Mouse (Mus musculus) left cerebral cortex, postnatal 10 days (tissue): ENCODE measurements around the gene Sema4c. TPM values are rescaled to one million over a fixed set of nuclear protein-coding genes. Genes with fewer than 3 reads are reported as not detected.

Experiments
- DNase-seq, 2 experiments: peaks; one replicate each; pipeline ENCODE4 v3.0.0; 2021 to 2022; ENCODE audit warnings: low spot score in 2 of 2, mixed read lengths in 1 of 2; ENCODE audit errors: extremely low spot score in 1 of 2
- intact Hi-C: fragments of 180-260 bp; cut with DNase I; formaldehyde crosslinking; loops from one replicate; pipeline ENCODE4 v1.15.1; 2025
- total RNA-seq, 2 experiments: library from RNA; stranded (reverse); gene quantifications; 2 replicates each; pipeline ENCODE4 v1.2.3; 2021

The Sema4c gene
- total RNA-seq = 10 to 100 TPM; 20.9 to 27.4 TPM

DNA sequence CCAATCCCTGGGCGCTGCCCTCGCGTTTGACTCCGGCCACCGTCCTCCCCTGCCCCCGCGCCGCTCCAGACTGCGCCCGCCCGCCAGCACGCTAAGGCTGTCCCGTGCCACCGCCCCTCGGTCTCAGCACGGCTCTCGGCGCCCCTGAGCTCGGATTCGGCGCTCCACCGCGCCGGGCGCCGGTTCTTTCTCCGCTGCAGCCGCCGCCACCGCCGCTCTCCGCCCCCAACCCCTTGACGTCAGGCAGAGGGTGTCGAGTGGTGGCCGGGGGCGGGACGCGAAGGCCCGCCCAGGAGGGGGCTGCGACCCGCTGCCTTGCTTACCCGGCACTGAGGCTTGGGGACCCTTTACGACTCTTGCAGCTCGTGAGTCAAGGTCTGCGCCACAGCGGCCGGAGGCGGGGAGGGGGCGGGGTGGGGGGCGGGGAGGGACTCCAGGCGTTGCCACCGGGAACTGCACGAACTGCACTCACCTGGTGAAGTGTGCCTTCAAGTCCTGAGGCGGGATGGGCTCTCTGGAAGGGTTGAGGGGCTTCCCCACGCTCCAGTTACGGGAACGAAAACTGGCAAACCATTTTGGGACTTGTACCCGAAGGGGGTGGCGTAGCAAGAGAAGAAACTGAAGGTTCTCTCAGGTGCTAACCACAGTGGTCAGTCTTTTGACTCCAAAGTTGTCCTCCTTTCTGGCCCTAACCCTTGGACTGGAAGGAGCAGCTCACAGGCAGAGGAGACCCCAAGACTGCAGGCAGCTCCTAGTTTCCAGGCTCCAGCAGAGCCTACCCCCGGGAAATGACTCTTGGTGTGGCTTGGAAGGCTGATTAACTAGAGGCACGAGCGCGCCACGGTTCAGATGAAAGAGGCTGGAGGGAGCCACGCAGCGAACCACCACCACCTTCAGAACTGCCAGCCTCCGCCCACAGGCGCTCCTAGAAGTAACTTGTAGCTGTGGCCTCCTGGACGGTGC is at the start of gene Sema4c:
Gene Sema4c (minus strand): TSS at position 319 of the 963 bp plus-strand sequence.
- intact Hi-C loops = loop anchor here (5.0 kb wide), 2 partner anchors 59 to 79 kb away; no protein-coding TSS in a partner anchor
- peak; percentile 62 to 90 for DNase-seq

DNA sequence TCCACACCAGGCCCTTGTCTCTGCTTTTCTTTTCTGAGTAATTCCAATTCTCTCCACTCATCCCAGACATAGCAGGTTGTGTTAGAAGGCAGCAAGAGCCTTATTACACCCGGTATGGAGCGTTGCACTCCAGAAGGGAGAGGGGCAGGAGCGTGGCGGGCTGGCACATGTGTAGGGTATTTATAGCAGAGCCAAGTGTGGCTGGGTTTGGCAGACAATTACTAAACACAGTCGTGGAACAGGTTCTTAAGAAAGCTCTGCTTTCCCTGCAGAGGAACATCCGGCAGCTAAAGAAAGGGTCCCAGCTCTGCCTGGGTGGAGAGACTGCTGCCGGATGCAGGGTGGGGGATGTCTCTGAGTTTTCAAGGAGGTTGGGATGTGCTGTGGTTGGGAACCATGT is 48.8 kb upstream of the Sema4c start:
- peak; percentile 63 to 66 for DNase-seq
- intact Hi-C loops = no loop called here

GRCm38 (mm10) chr1:36604254-36605156 is 46.4 kb upstream of the Sema4c start:
- no peak for DNase-seq
- intact Hi-C loops = no loop called here

DNA sequence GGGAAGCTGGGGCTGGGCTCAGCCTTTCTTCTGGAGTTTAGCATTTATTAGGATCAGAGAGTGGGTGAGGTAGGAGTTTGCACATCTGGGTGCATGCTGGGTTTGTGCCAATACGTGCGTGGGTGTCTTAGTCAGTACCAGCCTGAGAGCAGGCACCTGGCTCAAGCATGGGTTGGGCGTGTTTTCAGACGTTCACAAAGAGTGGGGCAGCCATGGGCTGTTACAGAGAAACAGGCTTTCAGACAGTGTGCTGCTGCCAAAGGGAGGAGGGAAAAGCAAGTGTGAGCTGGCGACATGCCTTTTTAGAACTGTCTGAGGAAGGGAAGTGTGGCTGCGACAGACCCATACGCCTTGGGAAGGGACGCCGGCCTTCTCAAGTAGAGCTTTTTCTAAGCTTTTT is 45.2 kb upstream of the Sema4c start:
- intact Hi-C loops = no loop called here

GRCm38 (mm10) chr1:36602271-36602670 is 44.1 kb upstream of the Sema4c start:
- intact Hi-C loops = no loop called here
- DNase-seq = no peak

More for the DNA sequence above, 45.2 kb upstream of the Sema4c start:
- peak; percentile 68 to 79 for DNase-seq

DNA sequence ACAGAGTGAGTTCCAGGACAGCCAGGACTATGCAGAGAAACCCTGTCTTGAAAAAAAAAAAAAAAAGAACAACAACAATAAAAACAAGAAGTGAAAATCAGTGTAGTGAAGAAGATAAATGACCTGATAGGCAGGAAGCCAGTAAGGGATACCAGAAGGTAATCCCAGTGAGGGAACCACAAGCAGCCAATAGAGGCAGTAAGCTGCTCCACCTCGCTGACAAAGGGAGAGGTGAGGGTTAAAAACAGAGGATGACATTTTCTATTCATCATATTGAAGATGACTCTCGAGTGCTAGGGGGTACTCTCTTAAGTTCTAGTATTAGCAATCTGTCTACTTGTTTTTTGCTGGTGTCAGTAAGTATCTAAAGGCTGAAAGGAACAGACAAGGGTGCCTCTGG is 40.3 kb upstream of the Sema4c start:
- no peak for DNase-seq
- intact Hi-C loops = no loop called here

DNA sequence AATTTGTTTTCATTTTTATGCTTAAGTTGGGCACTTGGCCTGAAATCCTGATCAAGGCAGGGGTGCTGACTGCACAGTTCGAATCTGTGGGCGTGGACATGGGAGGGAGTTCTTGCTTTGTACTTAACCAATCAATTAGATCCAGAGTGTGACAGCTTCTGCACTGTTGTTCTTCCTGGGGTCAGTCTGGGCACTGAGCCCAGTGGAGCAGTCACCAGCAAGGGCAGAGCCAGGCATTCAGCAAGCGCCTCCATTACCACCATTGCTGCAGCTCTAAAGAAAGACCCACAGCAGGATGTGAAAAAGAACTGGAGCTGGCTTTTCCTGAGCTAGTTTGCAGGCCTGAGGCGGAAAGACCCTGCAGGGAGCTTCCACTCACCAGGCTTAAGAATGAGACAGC is 38.0 kb upstream of the Sema4c start:
- intact Hi-C loops = no loop called here
- peak in 1 of 2 experiments; percentile 82 for DNase-seq

DNA sequence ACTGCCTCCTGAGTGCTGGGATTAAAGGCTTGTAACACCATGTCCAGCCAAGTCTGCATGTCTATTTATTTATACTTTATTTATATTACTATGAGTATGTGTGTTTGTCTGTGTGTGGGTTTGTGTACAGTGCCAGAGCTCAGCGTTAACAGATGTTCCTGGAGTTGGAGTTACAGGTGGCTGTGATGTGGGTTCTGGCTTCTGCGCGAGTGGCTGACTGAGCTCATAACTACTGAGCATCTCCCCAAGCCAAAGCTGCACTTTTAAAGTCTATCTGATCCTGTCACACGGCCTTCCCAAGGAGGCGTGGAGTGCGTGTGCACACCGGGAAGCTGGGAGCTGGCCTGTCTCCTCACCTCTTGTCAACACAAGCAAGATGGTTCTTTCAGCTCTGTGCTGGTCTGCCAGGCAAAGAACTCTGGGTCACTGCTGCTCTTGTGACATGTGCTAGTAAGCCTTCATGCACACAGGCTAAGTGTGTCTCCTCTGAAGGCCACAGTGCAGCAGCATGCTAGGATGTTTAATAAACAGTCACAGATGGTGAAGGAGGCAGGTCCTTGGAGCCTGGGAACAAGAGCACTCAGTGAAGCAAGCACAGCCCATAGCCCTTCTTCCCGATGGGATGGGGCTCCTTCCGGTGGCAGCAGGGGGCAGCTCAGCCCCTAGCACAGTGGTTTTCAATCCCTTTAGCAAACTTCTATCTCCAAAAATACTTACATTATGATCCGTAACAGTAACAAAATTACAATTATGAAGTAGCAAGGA is 37.2 kb upstream of the Sema4c start:
- intact Hi-C loops = no loop called here

DNA sequence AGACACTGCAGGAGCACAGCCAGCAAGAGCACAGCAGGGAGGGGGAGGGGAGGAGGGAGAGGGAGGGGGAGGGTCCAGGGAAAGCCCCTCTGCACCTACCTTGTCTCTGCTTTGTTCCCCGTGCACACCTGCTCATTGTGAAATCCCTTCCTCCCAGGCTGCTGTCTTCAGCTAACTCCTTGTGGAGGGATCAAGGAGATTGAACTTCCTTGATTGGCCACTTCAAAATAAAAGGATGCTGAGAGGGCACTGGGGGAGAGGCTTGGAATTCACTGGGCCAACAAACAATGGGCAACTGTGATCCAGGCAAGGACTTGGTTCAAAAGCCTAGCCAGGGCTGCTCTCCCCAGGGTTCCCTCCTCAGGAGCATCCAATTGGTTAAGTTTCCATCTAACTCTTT is 35.0 kb upstream of the Sema4c start:
- intact Hi-C loops = no loop called here
- DNase-seq = no peak

More for the DNA sequence above, 37.2 kb upstream of the Sema4c start:
- DNase-seq = peak in 1 of 2 experiments; percentile 48

- intact Hi-C loops = no loop called here
- no peak for DNase-seq
Measured at GRCm38 (mm10) chr1:36591408-36591807, 33.3 kb upstream of the Sema4c start.

GRCm38 (mm10) chr1:36590664-36591063 is 32.5 kb upstream of the Sema4c start:
- peak in 1 of 2 experiments; percentile 27 for DNase-seq
- intact Hi-C loops = no loop called here

DNA sequence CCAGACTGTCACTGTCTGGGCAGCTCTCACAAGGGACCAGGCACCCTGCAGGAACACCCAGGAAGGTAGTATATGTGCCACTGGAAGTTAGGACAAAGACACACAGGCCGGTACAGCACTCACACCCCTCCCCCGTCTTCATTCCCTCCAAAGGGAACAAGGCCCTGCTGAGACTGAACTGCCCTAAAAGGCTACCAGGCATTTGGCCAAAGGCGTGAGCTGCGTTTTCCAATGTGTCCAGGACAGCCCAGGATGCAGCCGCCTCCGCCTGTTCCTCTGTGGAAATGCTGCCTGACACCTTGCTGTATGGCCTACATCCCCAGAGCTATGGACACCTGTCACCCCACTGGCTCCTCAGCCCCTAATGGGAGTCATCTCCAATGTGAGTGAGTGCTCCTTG is 31.3 kb upstream of the Sema4c start:
- intact Hi-C loops = no loop called here
- DNase-seq = peak in 1 of 2 experiments; percentile 85

- intact Hi-C loops = no loop called here
- DNase-seq = peak in 1 of 2 experiments; percentile 68
Measured at GRCm38 (mm10) chr1:36588476-36589450, 30.6 kb upstream of the Sema4c start.

- intact Hi-C loops = no loop called here
- no peak for DNase-seq
Measured at GRCm38 (mm10) chr1:36587860-36588259, 29.7 kb upstream of the Sema4c start.

DNA sequence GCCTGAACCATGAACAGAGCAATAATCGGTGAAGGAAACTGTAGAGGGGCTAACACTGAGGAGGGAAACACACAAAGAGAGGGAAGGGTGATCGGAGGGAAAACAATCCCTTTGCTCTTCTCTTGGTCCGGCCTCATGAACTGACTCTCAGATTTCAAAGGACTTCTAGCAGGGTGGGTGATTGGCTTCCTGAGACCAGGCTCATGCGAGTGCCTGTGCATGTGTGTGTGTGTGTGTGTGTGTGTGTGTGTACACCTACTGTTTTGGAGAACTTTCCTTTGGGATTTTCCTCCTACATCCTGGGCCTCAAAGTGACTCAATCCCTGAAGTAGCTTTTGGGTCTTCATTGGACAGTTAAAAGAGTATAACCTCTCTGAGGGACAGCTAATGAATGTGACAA is 28.1 kb upstream of the Sema4c start:
- intact Hi-C loops = no loop called here
- DNase-seq = no peak

- intact Hi-C loops = no loop called here
Measured at GRCm38 (mm10) chr1:36583408-36584116, 25.4 kb upstream of the Sema4c start.

GRCm38 (mm10) chr1:36582211-36582610 is 24.1 kb upstream of the Sema4c start:
- intact Hi-C loops = no loop called here
- DNase-seq = no peak

More at GRCm38 (mm10) chr1:36583408-36584116, 25.4 kb upstream of the Sema4c start:
- DNase-seq = no peak
